Mouse (Mus musculus): ENCODE measurements at regions not wholly inside any gene's neighbourhood (a gene's known extent, or its start where the extent isn't known, plus 50 kb on each side); places are given as distances from the start of the nearest gene placed in this dataset.
A peak's percentile ranks its signal among the peaks of the same experiment; 100 is the strongest.

- H3K27ac ChIP-seq (ENCODE audit: insufficient read depth, low read length): no peak overlapping the region
- TF ChIP-seq CTCF (IDR thresholded peaks at IDR 0.05; ENCODE audit: low read depth, low read length): no peak
- TF ChIP-seq POLR2A (IDR thresholded peaks at IDR 0.05; ENCODE audit: insufficient read depth, low read length): no peak
- TF ChIP-seq EP300 (IDR thresholded peaks at IDR 0.05; ENCODE audit: insufficient read depth, low read depth, low read length): no peak
- H3K9ac ChIP-seq (ENCODE audit: low read depth, poor library complexity, severe bottlenecking): no peak overlapping the region
- no peaks in the 10 kb centered on the region for H3K9me3 ChIP-seq (replicated peaks; ENCODE audit: control insufficient read depth, insufficient read depth, low read length, poor library complexity, severe bottlenecking)
- H3K4me1 ChIP-seq (ENCODE audit: control insufficient read depth, insufficient read depth, low read length): peaks cover 3% of the 10 kb centered on the region
- H3K4me3 ChIP-seq (ENCODE audit: low read depth, low read length): no peak overlapping the region
- no peaks in the 10 kb centered on the region for H3K36me3 ChIP-seq (ENCODE audit: control insufficient read depth, insufficient read depth, low read length, poor library complexity, severe bottlenecking)
- H3K27me3 ChIP-seq (ENCODE audit: control insufficient read depth, insufficient read depth, low read length, poor library complexity, severe bottlenecking): no peaks in the 10 kb centered on the region
Measured at GRCm38 (mm10) chr13:58480388-58480927, 77.3 kb upstream of the Hnrnpk start.

GRCm38 (mm10) chr13:58478438-58478837, 75.3 kb upstream of the Hnrnpk start:
- TF ChIP-seq CTCF (IDR thresholded peaks at IDR 0.05; ENCODE audit: low read depth, low read length): no peak
- no peak for TF ChIP-seq EP300 (IDR thresholded peaks at IDR 0.05; ENCODE audit: insufficient read depth, low read depth, low read length)
- TF ChIP-seq POLR2A (IDR thresholded peaks at IDR 0.05; ENCODE audit: insufficient read depth, low read length): no peak
- no peaks in the 10 kb centered on the region for H3K9me3 ChIP-seq (replicated peaks; ENCODE audit: control insufficient read depth, insufficient read depth, low read length, poor library complexity, severe bottlenecking)
- H3K4me1 ChIP-seq (ENCODE audit: control insufficient read depth, insufficient read depth, low read length): peaks cover 8% of the 10 kb centered on the region
- H3K27ac ChIP-seq (ENCODE audit: insufficient read depth, low read length): no peak overlapping the region
- no peaks in the 10 kb centered on the region for H3K27me3 ChIP-seq (ENCODE audit: control insufficient read depth, insufficient read depth, low read length, poor library complexity, severe bottlenecking)
- H3K4me3 ChIP-seq (ENCODE audit: low read depth, low read length): no peak overlapping the region
- H3K36me3 ChIP-seq (ENCODE audit: control insufficient read depth, insufficient read depth, low read length, poor library complexity, severe bottlenecking): no peaks in the 10 kb centered on the region
- H3K9ac ChIP-seq (ENCODE audit: low read depth, poor library complexity, severe bottlenecking): no peak overlapping the region

- TF ChIP-seq POLR2A (IDR thresholded peaks at IDR 0.05; ENCODE audit: insufficient read depth, low read length) (no peak), CTCF (IDR thresholded peaks at IDR 0.05; ENCODE audit: low read depth, low read length) (no peak), EP300 (IDR thresholded peaks at IDR 0.05; ENCODE audit: insufficient read depth, low read depth, low read length) (no peak)
- Histone ChIP-seq H3K9ac (ENCODE audit: low read depth, poor library complexity, severe bottlenecking) (no peak overlapping the region), H3K27ac (ENCODE audit: insufficient read depth, low read length) (no peak overlapping the region), H3K27me3 (ENCODE audit: control insufficient read depth, insufficient read depth, low read length, poor library complexity, severe bottlenecking) (no peaks in the 10 kb centered on the region), H3K4me1 (ENCODE audit: control insufficient read depth, insufficient read depth, low read length) (peaks cover 10% of the 10 kb centered on the region), H3K36me3 (ENCODE audit: control insufficient read depth, insufficient read depth, low read length, poor library complexity, severe bottlenecking) (no peaks in the 10 kb centered on the region), H3K4me3 (ENCODE audit: low read depth, low read length) (no peak overlapping the region), H3K9me3 (replicated peaks; ENCODE audit: control insufficient read depth, insufficient read depth, low read length, poor library complexity, severe bottlenecking) (no peaks in the 10 kb centered on the region)
Measured at GRCm38 (mm10) chr13:58477253-58477652, 74.1 kb upstream of the Hnrnpk start.

- no peak for TF ChIP-seq EP300 (IDR thresholded peaks at IDR 0.05; ENCODE audit: insufficient read depth, low read depth, low read length)
- Histone ChIP-seq H3K4me3 (ENCODE audit: low read depth, low read length) (peak overlapping the region; percentile 47; the same call in 1 of the 2 replicates), H3K4me1 (ENCODE audit: control insufficient read depth, insufficient read depth, low read length) (peaks cover 10% of the 10 kb centered on the region), H3K9ac (ENCODE audit: low read depth, poor library complexity, severe bottlenecking) (no peak overlapping the region; the same call in 1 of the 2 replicates), H3K27ac (ENCODE audit: insufficient read depth, low read length) (peak overlapping the region; percentile 79), H3K36me3 (ENCODE audit: control insufficient read depth, insufficient read depth, low read length, poor library complexity, severe bottlenecking) (no peaks in the 10 kb centered on the region), H3K9me3 (replicated peaks; ENCODE audit: control insufficient read depth, insufficient read depth, low read length, poor library complexity, severe bottlenecking) (no peaks in the 10 kb centered on the region), H3K27me3 (ENCODE audit: control insufficient read depth, insufficient read depth, low read length, poor library complexity, severe bottlenecking) (no peaks in the 10 kb centered on the region)
Measured at GRCm38 (mm10) chr13:58476033-58476830, 73.1 kb upstream of the Hnrnpk start.

GRCm38 (mm10) chr13:58475495-58475894, 72.4 kb upstream of the Hnrnpk start:
- H3K27ac ChIP-seq (ENCODE audit: insufficient read depth, low read length): peak overlapping the region; percentile 83
- no peaks in the 10 kb centered on the region for H3K36me3 ChIP-seq (ENCODE audit: control insufficient read depth, insufficient read depth, low read length, poor library complexity, severe bottlenecking)
- no peak for TF ChIP-seq CTCF (IDR thresholded peaks at IDR 0.05; ENCODE audit: low read depth, low read length)
- TF ChIP-seq POLR2A (IDR thresholded peaks at IDR 0.05; ENCODE audit: insufficient read depth, low read length): peak; percentile 21
- peak; percentile 81 for TF ChIP-seq EP300 (IDR thresholded peaks at IDR 0.05; ENCODE audit: insufficient read depth, low read depth, low read length)
- H3K9ac ChIP-seq (ENCODE audit: low read depth, poor library complexity, severe bottlenecking): no peak overlapping the region
- H3K27me3 ChIP-seq (ENCODE audit: control insufficient read depth, insufficient read depth, low read length, poor library complexity, severe bottlenecking): no peaks in the 10 kb centered on the region
- H3K4me3 ChIP-seq (ENCODE audit: low read depth, low read length): no peak overlapping the region
- peaks cover 10% of the 10 kb centered on the region for H3K4me1 ChIP-seq (ENCODE audit: control insufficient read depth, insufficient read depth, low read length)
- H3K9me3 ChIP-seq (replicated peaks; ENCODE audit: control insufficient read depth, insufficient read depth, low read length, poor library complexity, severe bottlenecking): no peaks in the 10 kb centered on the region

- Histone ChIP-seq H3K4me3 (ENCODE audit: low read depth, low read length) (peak overlapping the region; percentile 45; the same call in 1 of the 2 replicates), H3K27me3 (ENCODE audit: control insufficient read depth, insufficient read depth, low read length, poor library complexity, severe bottlenecking) (no peaks in the 10 kb centered on the region), H3K9me3 (replicated peaks; ENCODE audit: control insufficient read depth, insufficient read depth, low read length, poor library complexity, severe bottlenecking) (peaks cover 5% of the 10 kb centered on the region), H3K9ac (ENCODE audit: low read depth, poor library complexity, severe bottlenecking) (peak overlapping the region; percentile 53), H3K27ac (ENCODE audit: insufficient read depth, low read length) (no peak overlapping the region), H3K36me3 (ENCODE audit: control insufficient read depth, insufficient read depth, low read length, poor library complexity, severe bottlenecking) (no peaks in the 10 kb centered on the region), H3K4me1 (ENCODE audit: control insufficient read depth, insufficient read depth, low read length) (peaks cover 10% of the 10 kb centered on the region)
- TF ChIP-seq CTCF (IDR thresholded peaks at IDR 0.05; ENCODE audit: low read depth, low read length) (no peak), POLR2A (IDR thresholded peaks at IDR 0.05; ENCODE audit: insufficient read depth, low read length) (no peak), EP300 (IDR thresholded peaks at IDR 0.05; ENCODE audit: insufficient read depth, low read depth, low read length) (no peak)
Measured at GRCm38 (mm10) chr13:58472455-58472854, 69.3 kb upstream of the Hnrnpk start.

All from ES-Bruce4 (cell line).